In the genomic region with DNA sequence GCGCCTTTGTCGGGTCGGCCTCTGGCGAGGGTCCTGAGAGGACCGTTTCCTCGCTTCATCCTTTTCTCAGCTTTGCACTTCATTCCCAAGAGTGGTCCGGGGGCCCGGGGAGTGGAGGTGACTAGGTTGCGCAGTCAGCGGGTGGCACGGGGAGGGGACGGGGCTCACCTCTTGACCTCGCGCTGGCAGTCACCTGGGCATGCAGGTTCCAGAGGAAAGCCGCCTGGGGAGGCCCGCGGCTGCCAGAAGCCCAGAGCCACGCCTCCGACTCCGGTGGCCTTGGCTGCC, we compare ENCODE assay signal across 11 mouse cellular contexts. TPM values are rescaled to one million over a fixed set of nuclear protein-coding genes. Genes with fewer than 3 reads are reported as not detected.
DNase-seq lines count a peak whose midpoint lies in the region; ATAC-seq and TF ChIP-seq lines count a peak whose summit lies in the region.
"Not testable (repeated sequence)": the region's sequence is repeated elsewhere in the genome, so short reads cannot be mapped to it uniquely, and the experiment has no call there.
"Had no signal": no experiment of that assay in that cellular context is flagged by ENCODE, and none has a peak within 500 bp of the region (broad histone marks: within the 10 kb centered on the region; RNA-seq: fewer than 3 reads in every experiment).

No protein-coding gene starts in this region.

- peak; percentile 3 for DNase-seq in Muller cell, postnatal 12 days (ENCODE audit: inconsistent ontology term)
- DNase-seq in embryo, embryonic 10 days (ENCODE audit: low spot score): peak; percentile 4
- DNase-seq in gastrocnemius, adult 2 months: not testable (repeated sequence)
- DNase-seq in kidney, postnatal 14 days: peak; percentile 23
- DNase-seq in neural tube, embryonic 10.5 days (ENCODE audit: extremely low spot score, low spot score): peak; percentile 51
- peak; percentile 0 for DNase-seq in thymus, postnatal 25 days

- H3K4me1 ChIP-seq in hindbrain, embryonic 13.5 days (replicated peaks); liver, embryonic 15.5 days (replicated peaks): not testable (repeated sequence)

- not testable (repeated sequence) for TF ChIP-seq CTCF in gastrocnemius, adult 2 months (IDR thresholded peaks at IDR 0.05)

- 1% methylated on average over 19 of the region's 20 CpGs for WGBS in hindbrain, embryonic 13.5 days
- WGBS in liver, embryonic 15.5 days (ENCODE audit: insufficient replicate concordance): 2% methylated on average over 19 of the region's 20 CpGs

- H3K9me3 ChIP-seq in hindbrain, embryonic 13.5 days; liver, embryonic 15.5 days (replicated peaks): not testable (repeated sequence)

- intact Hi-C loops in gastrocnemius, adult 2 months (cut with DNase I): not testable (repeated sequence)

- peak overlapping the region; percentile 64 for H3K4me3 ChIP-seq in gastrocnemius, adult 2 months
- peak overlapping the region; percentile 55 for H3K4me3 ChIP-seq in hindbrain, embryonic 13.5 days
- not testable (repeated sequence) for H3K4me3 ChIP-seq in liver, embryonic 15.5 days (replicated peaks)

- not testable (repeated sequence) for ATAC-seq in hindbrain, embryonic 13.5 days (ENCODE audit: low FRiP score); liver, embryonic 15.5 days (ENCODE audit: insufficient read depth)

- H3K27ac ChIP-seq in gastrocnemius, adult 2 months; liver, embryonic 15.5 days (replicated peaks): not testable (repeated sequence)
- peak overlapping the region; percentile 74; the same call in 1 of the 2 replicates for H3K27ac ChIP-seq in hindbrain, embryonic 13.5 days

- H3K9ac ChIP-seq in hindbrain, embryonic 13.5 days: peak overlapping the region; percentile 76
- not testable (repeated sequence) for H3K9ac ChIP-seq in liver, embryonic 15.5 days

- H3K4me2 ChIP-seq in hindbrain, embryonic 13.5 days: peak overlapping the region; percentile 64
- H3K4me2 ChIP-seq in liver, embryonic 15.5 days: peak overlapping the region; percentile 43

- not testable (repeated sequence) for H3K27me3 ChIP-seq in hindbrain, embryonic 13.5 days; liver, embryonic 15.5 days

- not testable (repeated sequence) for H3K36me3 ChIP-seq in hindbrain, embryonic 13.5 days; liver, embryonic 15.5 days (replicated peaks)

RNA-seq across cellular contexts. Expression of a gene that starts 0.4 kb away (rescaled TPM):
- total RNA-seq in gastrocnemius, adult 2 months (2021): not detected
- polyA plus RNA-seq in hindbrain, embryonic 13.5 days (2015; fragmentation: Nextera tagmentation; extraction: Ambion mirVana): 8.8 and 9.3 TPM in 2 replicates
- polyA plus RNA-seq in liver, embryonic 15.5 days (2015; fragmentation: Nextera tagmentation; extraction: Ambion mirVana): 0.10 TPM in 1 of 2 replicates, not detected in the other

RNA-seq across cellular contexts. Expression of a gene that starts 19.7 kb away (rescaled TPM):
- total RNA-seq in gastrocnemius, adult 2 months (2021): not detected
- not detected in 2 replicates for polyA plus RNA-seq in hindbrain, embryonic 13.5 days (2015; fragmentation: Nextera tagmentation; extraction: Ambion mirVana)
- not detected in 2 replicates for polyA plus RNA-seq in liver, embryonic 15.5 days (2015; fragmentation: Nextera tagmentation; extraction: Ambion mirVana)
- total RNA-seq: adrenal gland, adult 18-20 months had no signal
- polyA plus RNA-seq: CD4-positive, CD25-positive, alpha-beta regulatory T cell, adult 4 months; thymus, postnatal 0 days had no signal
